Mouse (Mus musculus): ENCODE data around the gene Phyhd1. TPM values are rescaled to one million over a fixed set of nuclear protein-coding genes. Genes with fewer than 3 reads are reported as not detected.

Phyhd1 gene
- polyA plus RNA-seq, 1 experiment from 2014 or later = 10.5 TPM

- Histone ChIP-seq H3K4me3 (ENCODE audit: low read depth, low read length) (no peak overlapping the region), H3K4me1 (replicated peaks; ENCODE audit: control insufficient read depth, insufficient read depth, low read length) (no peaks in the 10 kb centered on the region), H3K9ac (ENCODE audit: low read depth, low read length) (no peak overlapping the region), H3K27me3 (replicated peaks; ENCODE audit: control insufficient read depth, insufficient read depth, low read length) (no peaks in the 10 kb centered on the region), H3K9me3 (ENCODE audit: control insufficient read depth, low read length) (no peaks in the 10 kb centered on the region), H3K36me3 (ENCODE audit: control insufficient read depth, insufficient read depth, low read length) (peaks cover 51% of the 10 kb centered on the region), H3K4me2 (no peak overlapping the region), H3K27ac (ENCODE audit: low read depth, low read length) (no peak overlapping the region)
- DNase-seq (ENCODE audit: low spot score) (no peak), ATAC-seq (replicated peaks; ENCODE audit: low FRiP score) (no peak)
- 93% methylated on average over 4 of the region's 4 CpGs for WGBS
Observed at GRCm38 (mm10) chr2:30316136-30316535, 50.1 kb downstream of the Phyhd1 start.

GRCm38 (mm10) chr2:30316955-30317354 is 51.0 kb downstream of the Phyhd1 start:
- H3K36me3 ChIP-seq (ENCODE audit: control insufficient read depth, insufficient read depth, low read length) = peaks cover 56% of the 10 kb centered on the region
- no peak overlapping the region for H3K27ac ChIP-seq (ENCODE audit: low read depth, low read length)
- DNase-seq (ENCODE audit: low spot score) = no peak
- no peaks in the 10 kb centered on the region for H3K27me3 ChIP-seq (replicated peaks; ENCODE audit: control insufficient read depth, insufficient read depth, low read length)
- WGBS = 90% methylated on average over 5 of the region's 5 CpGs
- no peaks in the 10 kb centered on the region for H3K9me3 ChIP-seq (ENCODE audit: control insufficient read depth, low read length)
- no peak overlapping the region for H3K4me2 ChIP-seq
- no peak overlapping the region for H3K4me3 ChIP-seq (ENCODE audit: low read depth, low read length)
- H3K4me1 ChIP-seq (replicated peaks; ENCODE audit: control insufficient read depth, insufficient read depth, low read length) = no peaks in the 10 kb centered on the region
- ATAC-seq (replicated peaks; ENCODE audit: low FRiP score) = no peak
- H3K9ac ChIP-seq (ENCODE audit: low read depth, low read length) = no peak overlapping the region

- Histone ChIP-seq H3K9ac (ENCODE audit: low read depth, low read length) (no peak overlapping the region), H3K4me2 (no peak overlapping the region), H3K27me3 (replicated peaks; ENCODE audit: control insufficient read depth, insufficient read depth, low read length) (no peaks in the 10 kb centered on the region), H3K36me3 (ENCODE audit: control insufficient read depth, insufficient read depth, low read length) (peaks cover 60% of the 10 kb centered on the region), H3K27ac (ENCODE audit: low read depth, low read length) (no peak overlapping the region), H3K9me3 (ENCODE audit: control insufficient read depth, low read length) (no peaks in the 10 kb centered on the region), H3K4me1 (replicated peaks; ENCODE audit: control insufficient read depth, insufficient read depth, low read length) (no peaks in the 10 kb centered on the region), H3K4me3 (ENCODE audit: low read depth, low read length) (no peak overlapping the region)
- DNase-seq (ENCODE audit: low spot score) = no peak
- 88% methylated on average over 4 of the region's 4 CpGs for WGBS
- no peak for ATAC-seq (replicated peaks; ENCODE audit: low FRiP score)
Observed at GRCm38 (mm10) chr2:30319260-30319659, 53.3 kb downstream of the Phyhd1 start.

- Histone ChIP-seq H3K27ac (ENCODE audit: low read depth, low read length) (no peak overlapping the region), H3K4me3 (ENCODE audit: low read depth, low read length) (no peak overlapping the region), H3K4me2 (no peak overlapping the region), H3K27me3 (replicated peaks; ENCODE audit: control insufficient read depth, insufficient read depth, low read length) (no peaks in the 10 kb centered on the region), H3K9me3 (ENCODE audit: control insufficient read depth, low read length) (no peaks in the 10 kb centered on the region), H3K9ac (ENCODE audit: low read depth, low read length) (no peak overlapping the region), H3K36me3 (ENCODE audit: control insufficient read depth, insufficient read depth, low read length) (peaks cover 58% of the 10 kb centered on the region), H3K4me1 (replicated peaks; ENCODE audit: control insufficient read depth, insufficient read depth, low read length) (no peaks in the 10 kb centered on the region)
- WGBS = 91% methylated on average over 7 of the region's 7 CpGs
- DNase-seq (ENCODE audit: low spot score) (no peak), ATAC-seq (replicated peaks; ENCODE audit: low FRiP score) (no peak)
Observed at GRCm38 (mm10) chr2:30323111-30323510, 57.1 kb downstream of the Phyhd1 start.

GRCm38 (mm10) chr2:30325296-30325695 is 59.3 kb downstream of the Phyhd1 start:
- no peak overlapping the region for H3K4me2 ChIP-seq
- H3K4me1 ChIP-seq (replicated peaks; ENCODE audit: control insufficient read depth, insufficient read depth, low read length) = no peaks in the 10 kb centered on the region
- no peak for DNase-seq (ENCODE audit: low spot score)
- H3K36me3 ChIP-seq (ENCODE audit: control insufficient read depth, insufficient read depth, low read length) = peaks cover 70% of the 10 kb centered on the region
- 93% methylated on average over 5 of the region's 5 CpGs for WGBS
- no peak overlapping the region for H3K9ac ChIP-seq (ENCODE audit: low read depth, low read length)
- no peaks in the 10 kb centered on the region for H3K9me3 ChIP-seq (ENCODE audit: control insufficient read depth, low read length)
- H3K27ac ChIP-seq (ENCODE audit: low read depth, low read length) = no peak overlapping the region
- ATAC-seq (replicated peaks; ENCODE audit: low FRiP score) = no peak
- H3K4me3 ChIP-seq (ENCODE audit: low read depth, low read length) = no peak overlapping the region
- no peaks in the 10 kb centered on the region for H3K27me3 ChIP-seq (replicated peaks; ENCODE audit: control insufficient read depth, insufficient read depth, low read length)

GRCm38 (mm10) chr2:30327276-30327675 is 61.3 kb downstream of the Phyhd1 start:
- no peak overlapping the region for H3K9ac ChIP-seq (ENCODE audit: low read depth, low read length)
- DNase-seq (ENCODE audit: low spot score) = no peak
- 93% methylated on average over 7 of the region's 7 CpGs for WGBS
- H3K4me3 ChIP-seq (ENCODE audit: low read depth, low read length) = no peak overlapping the region
- no peak overlapping the region for H3K4me2 ChIP-seq
- ATAC-seq (replicated peaks; ENCODE audit: low FRiP score) = no peak
- peaks cover 69% of the 10 kb centered on the region for H3K36me3 ChIP-seq (ENCODE audit: control insufficient read depth, insufficient read depth, low read length)
- H3K4me1 ChIP-seq (replicated peaks; ENCODE audit: control insufficient read depth, insufficient read depth, low read length) = no peaks in the 10 kb centered on the region
- no peak overlapping the region for H3K27ac ChIP-seq (ENCODE audit: low read depth, low read length)
- H3K27me3 ChIP-seq (replicated peaks; ENCODE audit: control insufficient read depth, insufficient read depth, low read length) = no peaks in the 10 kb centered on the region
- H3K9me3 ChIP-seq (ENCODE audit: control insufficient read depth, low read length) = no peaks in the 10 kb centered on the region

- DNase-seq (ENCODE audit: low spot score) = no peak
- ATAC-seq (replicated peaks; ENCODE audit: low FRiP score) = no peak
- no peak overlapping the region for H3K4me3 ChIP-seq (ENCODE audit: low read depth, low read length)
- WGBS = 87% methylated on average over 3 of the region's 3 CpGs
- peaks cover 62% of the 10 kb centered on the region for H3K36me3 ChIP-seq (ENCODE audit: control insufficient read depth, insufficient read depth, low read length)
- H3K9me3 ChIP-seq (ENCODE audit: control insufficient read depth, low read length) = no peaks in the 10 kb centered on the region
- H3K27me3 ChIP-seq (replicated peaks; ENCODE audit: control insufficient read depth, insufficient read depth, low read length) = no peaks in the 10 kb centered on the region
- H3K27ac ChIP-seq (ENCODE audit: low read depth, low read length) = no peak overlapping the region
- no peaks in the 10 kb centered on the region for H3K4me1 ChIP-seq (replicated peaks; ENCODE audit: control insufficient read depth, insufficient read depth, low read length)
- no peak overlapping the region for H3K9ac ChIP-seq (ENCODE audit: low read depth, low read length)
- H3K4me2 ChIP-seq = no peak overlapping the region
Observed at GRCm38 (mm10) chr2:30328791-30329190, 62.8 kb downstream of the Phyhd1 start.

Other genes with a start within 250 kb of the Phyhd1 start
- gene Wdr34, start 217.3 kb upstream of the Phyhd1 start, polyA plus RNA-seq (2014; fragmentation: Nextera tagmentation; extraction: Ambion mirVana) = 22.1 and 25.1 TPM in 2 replicates
- 641 and 659 TPM in 2 replicates for gene Set, start 208.8 kb upstream of the Phyhd1 start, polyA plus RNA-seq (2014; fragmentation: Nextera tagmentation; extraction: Ambion mirVana)
- 9.6 and 10.2 TPM in 2 replicates for gene Pkn3, start 188.5 kb upstream of the Phyhd1 start, polyA plus RNA-seq (2014; fragmentation: Nextera tagmentation; extraction: Ambion mirVana)
- gene Zdhhc12, start 172.6 kb upstream of the Phyhd1 start, polyA plus RNA-seq (2014; fragmentation: Nextera tagmentation; extraction: Ambion mirVana) = 51.9 and 53.7 TPM in 2 replicates
- gene Zer1, start 141.6 kb upstream of the Phyhd1 start, polyA plus RNA-seq (2014; fragmentation: Nextera tagmentation; extraction: Ambion mirVana) = 4.7 and 6.2 TPM in 2 replicates
- gene Tbc1d13, start 132.5 kb upstream of the Phyhd1 start, polyA plus RNA-seq (2014; fragmentation: Nextera tagmentation; extraction: Ambion mirVana) = 6.9 and 9.2 TPM in 2 replicates
- gene Endog, start 94.7 kb upstream of the Phyhd1 start, polyA plus RNA-seq (2014; fragmentation: Nextera tagmentation; extraction: Ambion mirVana) = 27.1 and 29.1 TPM in 2 replicates
- gene Spout1, start 87.7 kb upstream of the Phyhd1 start, polyA plus RNA-seq (2014; fragmentation: Nextera tagmentation; extraction: Ambion mirVana) = 85.0 and 87.2 TPM in 2 replicates
- gene Kyat1, start 60.4 kb upstream of the Phyhd1 start, polyA plus RNA-seq (2014; fragmentation: Nextera tagmentation; extraction: Ambion mirVana) = 17.7 and 18.2 TPM in 2 replicates
- 21.4 and 21.7 TPM in 2 replicates for gene Lrrc8a, start 28.5 kb upstream of the Phyhd1 start, polyA plus RNA-seq (2014; fragmentation: Nextera tagmentation; extraction: Ambion mirVana)
- gene Gm28035, start 25.6 kb upstream of the Phyhd1 start, polyA plus RNA-seq (2014; fragmentation: Nextera tagmentation; extraction: Ambion mirVana) = 0.16 and 0.23 TPM in 2 replicates
- gene Gm28038, start 14.8 kb downstream of the Phyhd1 start, polyA plus RNA-seq (2014; fragmentation: Nextera tagmentation; extraction: Ambion mirVana) = not detected in 2 replicates
- 24.2 and 25.6 TPM in 2 replicates for gene Dolk, start 20.1 kb downstream of the Phyhd1 start, polyA plus RNA-seq (2014; fragmentation: Nextera tagmentation; extraction: Ambion mirVana)
- gene Nup188, start 20.2 kb downstream of the Phyhd1 start, polyA plus RNA-seq (2014; fragmentation: Nextera tagmentation; extraction: Ambion mirVana) = 60.1 and 64.5 TPM in 2 replicates
- gene Sh3glb2, start 93.1 kb downstream of the Phyhd1 start, polyA plus RNA-seq (2014; fragmentation: Nextera tagmentation; extraction: Ambion mirVana) = 44.0 and 48.9 TPM in 2 replicates
- 19.7 and 21.2 TPM in 2 replicates for gene Miga2, start 98.0 kb downstream of the Phyhd1 start, polyA plus RNA-seq (2014; fragmentation: Nextera tagmentation; extraction: Ambion mirVana)
- 37.6 and 39.9 TPM in 2 replicates for gene Dolpp1, start 126.1 kb downstream of the Phyhd1 start, polyA plus RNA-seq (2014; fragmentation: Nextera tagmentation; extraction: Ambion mirVana)
- gene Crat, start 149.6 kb downstream of the Phyhd1 start, polyA plus RNA-seq (2014; fragmentation: Nextera tagmentation; extraction: Ambion mirVana) = 26.1 and 38.3 TPM in 2 replicates
- 124 and 135 TPM in 2 replicates for gene Ptpa, start 149.8 kb downstream of the Phyhd1 start, polyA plus RNA-seq (2014; fragmentation: Nextera tagmentation; extraction: Ambion mirVana)
- 1.2 TPM in 2 replicates for gene Ier5l, start 208.0 kb downstream of the Phyhd1 start, polyA plus RNA-seq (2014; fragmentation: Nextera tagmentation; extraction: Ambion mirVana)

All from liver, embryonic 11.5 days (tissue).